Mouse (Mus musculus): ENCODE data around the gene Eps8. TPM values are rescaled to one million over a fixed set of nuclear protein-coding genes. Genes with fewer than 3 reads are reported as not detected.

Gene Eps8
- polyA plus RNA-seq, 1 experiment from 2014 or later: 4.8 TPM

GRCm38 (mm10) chr6:137682629-137683028, 28.0 kb upstream of the Eps8 start:
- H3K36me3 ChIP-seq (replicated peaks; ENCODE audit: insufficient read depth, low read length): no peaks in the 10 kb centered on the region
- DNase-seq: no peak
- no peaks in the 10 kb centered on the region for H3K27me3 ChIP-seq (ENCODE audit: insufficient read depth, low read length)
- H3K4me3 ChIP-seq (ENCODE audit: low read depth, low read length): no peak overlapping the region
- no peak overlapping the region for H3K4me2 ChIP-seq (ENCODE audit: low read depth, low read length)
- TF ChIP-seq CTCF (IDR thresholded peaks at IDR 0.05; ENCODE audit: low read depth): no peak
- ATAC-seq: no peak
- no peaks in the 10 kb centered on the region for H3K9me3 ChIP-seq (ENCODE audit: low read length)
- 56% methylated on average over 2 of the region's 2 CpGs for WGBS (ENCODE audit: insufficient replicate concordance)
- no peak overlapping the region for H3K27ac ChIP-seq (ENCODE audit: low read depth)
- H3K4me1 ChIP-seq (ENCODE audit: insufficient read depth): no peaks in the 10 kb centered on the region
- no peak overlapping the region for H3K9ac ChIP-seq (replicated peaks)

- no peak overlapping the region for H3K9ac ChIP-seq (replicated peaks)
- TF ChIP-seq EP300 (IDR thresholded peaks at IDR 0.05; ENCODE audit: low read depth) (no peak), CTCF (IDR thresholded peaks at IDR 0.05; ENCODE audit: low read depth) (no peak)
- DNase-seq: no peak
- H3K27me3 ChIP-seq (ENCODE audit: insufficient read depth, low read length): no peaks in the 10 kb centered on the region
- no peak overlapping the region for H3K4me3 ChIP-seq (ENCODE audit: low read depth, low read length)
- no peak overlapping the region for H3K27ac ChIP-seq (ENCODE audit: low read depth)
- no peak overlapping the region for H3K4me2 ChIP-seq (ENCODE audit: low read depth, low read length)
- H3K36me3 ChIP-seq (replicated peaks; ENCODE audit: insufficient read depth, low read length): no peaks in the 10 kb centered on the region
- H3K9me3 ChIP-seq (ENCODE audit: low read length): no peaks in the 10 kb centered on the region
- WGBS (ENCODE audit: insufficient replicate concordance): 82% methylated on average over 2 of the region's 2 CpGs
- no peaks in the 10 kb centered on the region for H3K4me1 ChIP-seq (ENCODE audit: insufficient read depth)
- ATAC-seq: no peak
Measured at GRCm38 (mm10) chr6:137681000-137681399, 26.3 kb upstream of the Eps8 start.

- Histone ChIP-seq H3K4me1 (ENCODE audit: insufficient read depth) (no peaks in the 10 kb centered on the region), H3K4me2 (ENCODE audit: low read depth, low read length) (no peak overlapping the region), H3K9me3 (ENCODE audit: low read length) (no peaks in the 10 kb centered on the region), H3K9ac (replicated peaks) (no peak overlapping the region), H3K27me3 (ENCODE audit: insufficient read depth, low read length) (no peaks in the 10 kb centered on the region), H3K27ac (ENCODE audit: low read depth) (no peak overlapping the region), H3K36me3 (replicated peaks; ENCODE audit: insufficient read depth, low read length) (no peaks in the 10 kb centered on the region), H3K4me3 (ENCODE audit: low read depth, low read length) (no peak overlapping the region)
- TF ChIP-seq EP300 (IDR thresholded peaks at IDR 0.05; ENCODE audit: low read depth) (no peak), CTCF (IDR thresholded peaks at IDR 0.05; ENCODE audit: low read depth) (no peak)
- DNase-seq (no peak), ATAC-seq (no peak)
- 71% methylated on average over 12 of the region's 12 CpGs for WGBS (ENCODE audit: insufficient replicate concordance)
Measured at GRCm38 (mm10) chr6:137676581-137676980, 21.9 kb upstream of the Eps8 start.

DNA sequence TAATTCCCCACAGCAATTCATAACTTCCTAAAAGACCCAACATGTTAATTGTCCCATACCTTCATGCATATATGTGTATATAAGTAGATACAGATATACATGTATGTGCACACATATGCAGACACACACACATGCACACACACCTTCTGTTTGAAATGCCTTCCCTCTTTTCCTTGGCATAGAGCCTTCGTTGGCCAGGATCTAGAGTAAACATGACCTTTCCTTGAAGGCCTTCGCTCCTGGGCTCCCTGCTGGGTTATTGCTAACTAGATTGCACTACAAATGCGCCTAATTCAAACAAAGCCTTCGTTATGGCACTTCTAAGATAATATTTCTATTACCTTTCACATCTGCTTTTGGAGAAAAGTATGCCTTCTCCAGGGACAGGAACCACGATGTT, 20.9 kb upstream of the Eps8 start:
- Histone ChIP-seq H3K4me2 (ENCODE audit: low read depth, low read length) (no peak overlapping the region), H3K9ac (replicated peaks) (no peak overlapping the region), H3K4me3 (ENCODE audit: low read depth, low read length) (no peak overlapping the region), H3K4me1 (ENCODE audit: insufficient read depth) (no peaks in the 10 kb centered on the region), H3K27me3 (ENCODE audit: insufficient read depth, low read length) (no peaks in the 10 kb centered on the region), H3K36me3 (replicated peaks; ENCODE audit: insufficient read depth, low read length) (no peaks in the 10 kb centered on the region), H3K9me3 (ENCODE audit: low read length) (no peaks in the 10 kb centered on the region), H3K27ac (ENCODE audit: low read depth) (no peak overlapping the region)
- 65% methylated on average over 5 of the region's 5 CpGs for WGBS (ENCODE audit: insufficient replicate concordance)
- ATAC-seq: no peak
- DNase-seq: no peak
- no peak for TF ChIP-seq CTCF (IDR thresholded peaks at IDR 0.05; ENCODE audit: low read depth)

GRCm38 (mm10) chr6:137673301-137673700, 18.6 kb upstream of the Eps8 start:
- DNase-seq (no peak), ATAC-seq (no peak)
- Histone ChIP-seq H3K36me3 (replicated peaks; ENCODE audit: insufficient read depth, low read length) (no peaks in the 10 kb centered on the region), H3K27ac (ENCODE audit: low read depth) (no peak overlapping the region), H3K4me1 (ENCODE audit: insufficient read depth) (no peaks in the 10 kb centered on the region), H3K4me3 (ENCODE audit: low read depth, low read length) (no peak overlapping the region), H3K9me3 (ENCODE audit: low read length) (no peaks in the 10 kb centered on the region), H3K27me3 (ENCODE audit: insufficient read depth, low read length) (no peaks in the 10 kb centered on the region), H3K4me2 (ENCODE audit: low read depth, low read length) (no peak overlapping the region), H3K9ac (replicated peaks) (no peak overlapping the region)
- TF ChIP-seq CTCF (IDR thresholded peaks at IDR 0.05; ENCODE audit: low read depth): no peak
- TF ChIP-seq EP300 (IDR thresholded peaks at IDR 0.05; ENCODE audit: low read depth): no peak
- 83% methylated on average over 15 of the region's 15 CpGs for WGBS (ENCODE audit: insufficient replicate concordance)

DNA sequence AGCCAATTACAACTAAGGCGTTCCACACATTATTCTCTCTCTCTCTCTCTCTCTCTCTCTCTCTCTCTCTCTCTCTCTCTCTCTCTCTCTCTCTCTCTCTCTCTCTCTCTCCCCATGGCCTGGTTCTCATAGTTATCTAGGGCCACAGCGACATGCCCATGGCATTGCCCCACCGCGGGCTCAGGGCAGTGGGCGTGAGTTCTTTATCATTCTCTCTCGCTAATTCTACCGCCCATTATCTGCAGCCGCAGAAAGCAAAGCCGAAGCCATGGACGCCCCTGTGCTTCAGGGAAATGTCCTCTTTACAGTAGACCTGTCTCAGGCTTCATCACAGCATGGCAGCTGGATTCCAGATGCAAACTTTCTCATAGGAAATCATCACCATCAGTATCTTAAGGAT, 16.9 kb upstream of the Eps8 start:
- Histone ChIP-seq H3K4me2 (ENCODE audit: low read depth, low read length) (no peak overlapping the region), H3K9me3 (ENCODE audit: low read length) (no peaks in the 10 kb centered on the region), H3K36me3 (replicated peaks; ENCODE audit: insufficient read depth, low read length) (no peaks in the 10 kb centered on the region), H3K4me3 (ENCODE audit: low read depth, low read length) (no peak overlapping the region), H3K4me1 (ENCODE audit: insufficient read depth) (no peaks in the 10 kb centered on the region), H3K27me3 (ENCODE audit: insufficient read depth, low read length) (no peaks in the 10 kb centered on the region), H3K27ac (ENCODE audit: low read depth) (no peak overlapping the region), H3K9ac (replicated peaks) (no peak overlapping the region)
- DNase-seq: no peak
- TF ChIP-seq CTCF (IDR thresholded peaks at IDR 0.05; ENCODE audit: low read depth) (no peak), EP300 (IDR thresholded peaks at IDR 0.05; ENCODE audit: low read depth) (no peak)
- ATAC-seq: no peak
- WGBS (ENCODE audit: insufficient replicate concordance): 64% methylated on average over 10 of the region's 10 CpGs

DNA sequence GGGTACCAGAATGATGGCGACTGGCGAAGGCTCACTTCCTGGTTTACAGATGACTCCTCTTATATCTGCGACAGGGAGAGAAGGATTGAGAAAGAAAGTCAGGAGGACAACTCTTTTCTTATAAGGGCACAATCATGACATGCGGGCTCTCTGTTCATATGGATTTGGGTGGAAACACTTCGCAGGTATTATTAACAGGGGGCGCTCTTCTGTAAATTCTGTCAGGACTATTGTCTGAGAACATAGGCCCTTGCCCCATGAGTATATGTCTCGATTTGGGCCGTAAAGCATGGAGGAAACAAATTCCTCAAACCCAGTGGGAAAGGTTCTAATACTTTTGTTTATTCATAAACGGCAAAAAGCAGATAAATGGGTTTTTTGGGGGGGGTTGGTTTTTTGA, 16.1 kb upstream of the Eps8 start:
- no peak overlapping the region for H3K4me2 ChIP-seq (ENCODE audit: low read depth, low read length)
- 82% methylated on average over 9 of the region's 9 CpGs for WGBS (ENCODE audit: insufficient replicate concordance)
- H3K4me1 ChIP-seq (ENCODE audit: insufficient read depth): no peaks in the 10 kb centered on the region
- H3K9me3 ChIP-seq (ENCODE audit: low read length): no peaks in the 10 kb centered on the region
- no peak overlapping the region for H3K9ac ChIP-seq (replicated peaks)
- TF ChIP-seq EP300 (IDR thresholded peaks at IDR 0.05; ENCODE audit: low read depth) (no peak), CTCF (IDR thresholded peaks at IDR 0.05; ENCODE audit: low read depth) (no peak)
- ATAC-seq: no peak
- H3K27ac ChIP-seq (ENCODE audit: low read depth): no peak overlapping the region
- DNase-seq: no peak
- H3K4me3 ChIP-seq (ENCODE audit: low read depth, low read length): no peak overlapping the region
- H3K27me3 ChIP-seq (ENCODE audit: insufficient read depth, low read length): no peaks in the 10 kb centered on the region
- H3K36me3 ChIP-seq (replicated peaks; ENCODE audit: insufficient read depth, low read length): no peaks in the 10 kb centered on the region

Data from liver, postnatal 0 days (tissue).